Mouse (Mus musculus) hindbrain, postnatal 0 days (tissue): ENCODE results near the gene Phldb2. TPM values are rescaled to one million over a fixed set of nuclear protein-coding genes. Genes with fewer than 3 reads are reported as not detected.
A peak's percentile ranks its signal among the peaks of the same experiment; 100 is the strongest.

Experiments
- ATAC-seq: fragments of 200-750 bp; cut with Nextera tagmentation; 2 replicates; pipeline ENCODE4 v1.8.0; 2017; ENCODE audit warnings: mild to moderate bottlenecking, moderate TSS enrichment, moderate library complexity
- DNase-seq: peaks from one replicate; pipeline ENCODE4 v3.0.0-alpha.2; 2015; ENCODE audit warnings: low spot score
- H3K27ac ChIP-seq: fragments of 300-500 bp; sonication (generic); 2 replicates; pipeline ENCODE4 v1.5.1; 2014; ENCODE audit warnings: mild to moderate bottlenecking
- H3K27me3 ChIP-seq: fragments of 300-500 bp; sonication (generic); 2 replicates; pipeline ENCODE4 v1.6.1; 2014; ENCODE audit warnings: low read length, mixed read lengths; ENCODE audit not compliant: insufficient read depth
- H3K36me3 ChIP-seq: fragments of 300-500 bp; sonication (generic); 2 replicates; pipeline ENCODE4 v1.6.1; 2014; ENCODE audit warnings: low read length, mixed read lengths; ENCODE audit not compliant: insufficient read depth
- H3K4me1 ChIP-seq: fragments of 300-500 bp; sonication (generic); 2 replicates; pipeline ENCODE4 v1.6.1; 2014; ENCODE audit warnings: antibody characterized with exemption, low read length, mixed read lengths; ENCODE audit not compliant: insufficient read depth
- H3K4me2 ChIP-seq: fragments of 300-500 bp; sonication (generic); 2 replicates; pipeline ENCODE4 v1.6.1; 2014; ENCODE audit warnings: low read depth, mild to moderate bottlenecking, low read length, moderate library complexity, mixed read lengths
- H3K4me3 ChIP-seq: fragments of 300-500 bp; sonication (generic); 2 replicates; pipeline ENCODE4 v1.5.1; 2014; ENCODE audit warnings: low read length
- H3K9ac ChIP-seq: fragments of 300-500 bp; sonication (generic); replicated peaks from 2 replicates; pipeline ENCODE4 v1.6.1; 2014; ENCODE audit warnings: mild to moderate bottlenecking, low read length, moderate library complexity, mixed read lengths
- H3K9me3 ChIP-seq: fragments of 300-500 bp; sonication (generic); 2 replicates; pipeline ENCODE4 v1.6.1; 2016; ENCODE audit warnings: low read length, mixed read lengths
- CTCF ChIP-seq: IDR thresholded peaks from 2 replicates; pipeline ENCODE4 v1.5.1; 2016; ENCODE audit warnings: antibody characterized with exemption, control low read depth, low read depth
- WGBS: fragments of 180-500 bp; shearing (Covaris S2); extraction: QIAGEN DNeasy Blood & Tissue Kit; methylation state at CpG from one replicate; pipeline ENCODE4 v1.1.7; 2014; 5-methylcytosine and 5-hydroxymethylcytosine counted together
- polyA plus RNA-seq: library from polyadenylated mRNA; unstranded; fragments of >200 nt; fragmentation: Nextera tagmentation; extraction: Ambion mirVana; gene quantifications from 2 replicates; pipeline ENCODE4 v1.2.1, GENCODE M21; 2015
- total RNA-seq: library from RNA; depleted of rRNA; stranded (reverse); fragments of >200 nt; gene quantifications from 2 replicates; pipeline ENCODE4 v1.2.3, GENCODE M21; 2014

The Phldb2 gene
- total and polyA plus RNA-seq, 2 experiments from 2014 or later, result 4.5 to 7.2 TPM

DNA sequence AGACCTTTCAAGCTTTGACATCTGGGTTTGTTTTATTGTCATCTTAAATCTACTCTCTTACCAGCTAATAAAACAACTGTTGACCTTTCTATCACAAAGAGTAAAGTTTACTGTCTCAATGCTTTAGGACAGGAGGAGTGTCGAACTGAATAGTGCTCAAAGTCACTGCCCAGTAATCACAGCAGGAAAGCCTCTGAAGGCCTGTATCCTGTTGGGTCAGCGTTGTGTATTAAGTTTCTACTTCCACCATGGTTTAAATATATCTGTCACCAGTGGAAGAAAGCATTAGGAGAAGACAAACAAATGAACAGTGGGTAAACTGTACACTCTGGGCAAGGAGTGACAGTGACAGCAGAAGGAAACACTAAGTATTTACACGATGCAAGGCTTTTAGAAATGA, 148.7 kb downstream of the Phldb2 start:
- no peaks in the 10 kb centered on the region for H3K27me3 ChIP-seq
- ATAC-seq, result no peak
- DNase-seq, result no peak
- H3K9me3 ChIP-seq, result no peaks in the 10 kb centered on the region
- no peak overlapping the region for H3K4me3 ChIP-seq
- no peak for TF ChIP-seq CTCF
- H3K27ac ChIP-seq, result no peak overlapping the region
- H3K4me1 ChIP-seq, result no peaks in the 10 kb centered on the region
- H3K9ac ChIP-seq, result no peak overlapping the region
- WGBS, result 66% methylated on average over 3 of the region's 3 CpGs
- no peaks in the 10 kb centered on the region for H3K36me3 ChIP-seq
- no peak overlapping the region for H3K4me2 ChIP-seq

DNA sequence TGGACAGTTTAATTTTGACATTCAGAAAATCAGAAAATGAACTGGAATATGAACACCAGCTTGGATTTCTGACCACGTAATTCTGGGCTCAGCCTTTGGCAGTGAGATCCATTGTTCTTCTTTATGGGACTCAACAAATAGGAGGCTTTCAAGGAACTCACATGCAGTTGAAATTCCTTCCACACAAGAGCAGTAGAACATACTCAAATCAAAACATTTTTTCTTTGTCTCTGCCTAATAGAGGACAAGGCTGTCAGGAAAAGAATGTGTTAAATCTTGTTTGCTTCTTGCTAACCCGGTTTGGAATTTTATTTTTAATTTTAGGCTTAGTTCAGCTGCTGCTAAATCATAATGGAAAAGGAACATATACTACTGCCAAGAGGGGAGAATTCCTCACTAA, 153.0 kb downstream of the Phldb2 start:
- no peak overlapping the region for H3K4me3 ChIP-seq
- H3K4me1 ChIP-seq, result no peaks in the 10 kb centered on the region
- TF ChIP-seq CTCF, result peak; percentile 8; the same call in 1 of the 2 replicates
- no peaks in the 10 kb centered on the region for H3K36me3 ChIP-seq
- no peak overlapping the region for H3K27ac ChIP-seq
- DNase-seq (no peak), ATAC-seq (no peak)
- H3K4me2 ChIP-seq, result no peak overlapping the region
- H3K27me3 ChIP-seq, result no peaks in the 10 kb centered on the region
- H3K9me3 ChIP-seq, result no peaks in the 10 kb centered on the region
- H3K9ac ChIP-seq, result no peak overlapping the region
- WGBS, result 70% methylated on average over 2 of the region's 2 CpGs

DNA sequence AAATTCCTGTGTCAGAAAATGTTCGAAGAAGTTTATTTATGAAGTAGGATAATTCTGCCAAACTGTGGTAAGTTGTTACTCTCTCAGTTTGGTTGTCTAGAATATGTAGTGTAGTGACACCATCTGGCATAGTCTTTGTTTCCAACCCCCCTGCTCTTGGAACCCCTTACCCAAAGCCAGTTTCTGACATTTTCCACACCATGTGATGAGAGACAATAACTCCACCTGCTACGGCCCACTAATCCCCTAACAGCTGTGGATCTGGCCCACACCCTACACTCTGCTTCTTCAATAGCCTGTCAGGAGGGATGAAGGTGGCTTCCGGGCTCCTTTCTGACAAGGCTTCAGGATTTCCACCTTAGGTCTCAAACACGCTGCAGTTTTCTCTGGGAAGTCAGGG, 154.2 kb downstream of the Phldb2 start:
- no peaks in the 10 kb centered on the region for H3K4me1 ChIP-seq
- no peak overlapping the region for H3K4me2 ChIP-seq
- DNase-seq, result peak; percentile 14
- no peak overlapping the region for H3K27ac ChIP-seq
- no peaks in the 10 kb centered on the region for H3K27me3 ChIP-seq
- no peaks in the 10 kb centered on the region for H3K36me3 ChIP-seq
- ATAC-seq, result no peak
- H3K4me3 ChIP-seq, result no peak overlapping the region
- 56% methylated on average over 4 of the region's 4 CpGs for WGBS
- no peak for TF ChIP-seq CTCF
- no peak overlapping the region for H3K9ac ChIP-seq
- no peaks in the 10 kb centered on the region for H3K9me3 ChIP-seq

DNA sequence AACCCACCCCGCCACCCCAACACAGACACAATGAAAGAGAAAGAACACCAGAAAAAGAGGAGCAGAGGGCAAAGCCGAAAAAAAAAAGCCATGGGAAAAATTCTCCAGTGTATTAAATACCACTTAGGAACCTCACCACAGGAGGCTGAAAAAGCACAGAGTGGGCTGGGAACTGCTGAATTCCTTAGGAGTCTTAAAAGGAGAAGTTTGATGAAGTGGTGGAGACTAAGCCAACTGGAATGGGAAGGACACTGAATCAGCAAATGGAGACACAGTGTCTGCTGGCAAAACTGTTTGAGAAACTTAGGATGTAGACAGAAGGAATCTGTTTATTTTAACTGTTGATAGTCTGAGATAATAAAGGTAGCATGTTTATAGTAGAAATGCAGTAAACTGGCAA, 154.8 kb downstream of the Phldb2 start:
- no peaks in the 10 kb centered on the region for H3K9me3 ChIP-seq
- ATAC-seq (no peak), DNase-seq (no peak)
- no peak overlapping the region for H3K4me3 ChIP-seq
- no peak overlapping the region for H3K9ac ChIP-seq
- no peak for TF ChIP-seq CTCF
- H3K4me1 ChIP-seq, result no peaks in the 10 kb centered on the region
- no peak overlapping the region for H3K4me2 ChIP-seq
- H3K36me3 ChIP-seq, result no peaks in the 10 kb centered on the region
- H3K27ac ChIP-seq, result no peak overlapping the region
- 88% methylated on average over 2 of the region's 2 CpGs for WGBS
- no peaks in the 10 kb centered on the region for H3K27me3 ChIP-seq

DNA sequence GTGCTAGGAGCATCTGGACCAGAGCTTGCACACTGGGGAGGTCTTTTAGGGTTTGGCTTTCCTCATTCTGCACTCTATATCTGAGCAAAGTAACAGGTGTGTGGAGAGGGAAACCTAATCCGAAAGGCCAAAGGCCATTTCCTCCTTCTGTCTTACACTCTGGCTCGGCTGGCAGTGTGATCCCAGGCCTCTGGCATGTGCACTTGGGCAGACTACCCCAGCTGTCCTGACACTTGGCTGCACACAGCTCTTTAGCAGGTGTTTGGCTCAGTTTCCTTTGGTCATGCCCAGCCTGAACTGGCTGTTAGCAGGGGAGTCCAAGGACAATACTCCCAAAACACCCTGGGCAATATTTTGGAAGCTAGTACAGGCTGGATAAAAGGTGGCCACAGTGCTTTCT, 156.6 kb downstream of the Phldb2 start:
- H3K4me2 ChIP-seq, result no peak overlapping the region
- H3K27ac ChIP-seq, result no peak overlapping the region
- H3K9me3 ChIP-seq, result no peaks in the 10 kb centered on the region
- WGBS, result 62% methylated on average over 2 of the region's 2 CpGs
- DNase-seq, result peak; percentile 61
- H3K27me3 ChIP-seq, result no peaks in the 10 kb centered on the region
- no peaks in the 10 kb centered on the region for H3K4me1 ChIP-seq
- no peak overlapping the region for H3K4me3 ChIP-seq
- H3K36me3 ChIP-seq, result no peaks in the 10 kb centered on the region
- peak; percentile 85 for ATAC-seq
- TF ChIP-seq CTCF, result no peak
- H3K9ac ChIP-seq, result no peak overlapping the region

DNA sequence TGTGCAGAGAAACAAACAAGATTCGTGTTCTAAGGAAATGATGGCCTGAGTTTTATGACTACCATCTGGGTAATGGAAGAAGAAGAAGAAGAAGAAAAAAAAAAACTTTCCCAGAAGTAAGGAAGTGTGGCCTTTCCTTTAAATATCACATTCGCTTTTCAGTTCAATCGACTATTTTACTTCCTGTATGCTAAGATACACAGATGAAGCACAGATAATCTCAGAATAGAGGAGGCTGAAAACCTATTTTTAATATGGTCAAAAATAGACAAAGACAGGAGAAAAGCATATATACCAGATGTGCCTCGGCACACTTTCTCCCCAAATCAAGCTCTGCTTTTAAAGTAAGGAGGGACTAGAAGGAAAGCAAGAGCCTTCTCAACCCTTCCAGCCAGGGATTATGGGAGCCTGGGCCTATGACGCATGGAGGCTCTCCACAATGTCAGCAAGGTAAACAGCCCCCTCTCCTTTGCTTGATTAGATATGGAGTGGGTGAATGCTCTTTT, 158.2 kb downstream of the Phldb2 start:
- no peak for TF ChIP-seq CTCF
- Histone ChIP-seq H3K27me3 (no peaks in the 10 kb centered on the region), H3K9me3 (no peaks in the 10 kb centered on the region), H3K36me3 (no peaks in the 10 kb centered on the region), H3K4me1 (no peaks in the 10 kb centered on the region), H3K27ac (no peak overlapping the region), H3K4me2 (no peak overlapping the region), H3K4me3 (no peak overlapping the region), H3K9ac (no peak overlapping the region)
- DNase-seq, result no peak
- WGBS, result 90% methylated on average over 5 of the region's 5 CpGs
- no peak for ATAC-seq

DNA sequence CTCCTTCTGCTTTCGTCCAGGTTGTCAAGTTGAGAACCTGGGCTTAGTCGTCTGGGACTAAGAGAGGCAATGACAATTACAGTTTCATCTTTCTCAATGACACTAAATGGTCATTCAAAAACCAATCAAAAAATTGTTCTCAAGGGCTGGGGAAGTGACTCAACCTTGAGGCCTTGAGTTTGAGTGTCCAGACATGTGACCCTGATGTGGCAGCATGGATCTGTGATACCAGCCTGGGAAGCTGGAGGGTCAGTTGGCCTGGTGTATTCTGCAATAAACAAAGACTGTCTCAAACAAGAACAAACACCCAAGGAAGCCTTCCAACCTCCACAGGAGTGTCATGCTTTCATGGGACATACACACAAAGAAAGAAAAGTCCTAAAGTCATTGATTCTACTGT, 160.6 kb downstream of the Phldb2 start:
- H3K27ac ChIP-seq, result no peak overlapping the region
- H3K4me1 ChIP-seq, result no peaks in the 10 kb centered on the region
- 88% methylated on average over 2 of the region's 2 CpGs for WGBS
- H3K36me3 ChIP-seq, result no peaks in the 10 kb centered on the region
- H3K4me3 ChIP-seq, result no peak overlapping the region
- no peak overlapping the region for H3K4me2 ChIP-seq
- TF ChIP-seq CTCF, result no peak
- H3K9me3 ChIP-seq, result no peaks in the 10 kb centered on the region
- no peaks in the 10 kb centered on the region for H3K27me3 ChIP-seq
- no peak for DNase-seq
- ATAC-seq, result no peak
- H3K9ac ChIP-seq, result no peak overlapping the region
